Mouse (Mus musculus) liver, adult (tissue): ENCODE measurements around the gene Mrpl21.
A peak's percentile ranks its signal among the peaks of the same experiment; 100 is the strongest.

Experiments used
- GATA4 ChIP-seq: IDR thresholded peaks from 2 replicates; pipeline ENCODE4 v1.6.1; 2014; ENCODE audit warnings: mild to moderate bottlenecking, low read length; ENCODE audit not compliant: insufficient replicate concordance

Gene Mrpl21

DNA sequence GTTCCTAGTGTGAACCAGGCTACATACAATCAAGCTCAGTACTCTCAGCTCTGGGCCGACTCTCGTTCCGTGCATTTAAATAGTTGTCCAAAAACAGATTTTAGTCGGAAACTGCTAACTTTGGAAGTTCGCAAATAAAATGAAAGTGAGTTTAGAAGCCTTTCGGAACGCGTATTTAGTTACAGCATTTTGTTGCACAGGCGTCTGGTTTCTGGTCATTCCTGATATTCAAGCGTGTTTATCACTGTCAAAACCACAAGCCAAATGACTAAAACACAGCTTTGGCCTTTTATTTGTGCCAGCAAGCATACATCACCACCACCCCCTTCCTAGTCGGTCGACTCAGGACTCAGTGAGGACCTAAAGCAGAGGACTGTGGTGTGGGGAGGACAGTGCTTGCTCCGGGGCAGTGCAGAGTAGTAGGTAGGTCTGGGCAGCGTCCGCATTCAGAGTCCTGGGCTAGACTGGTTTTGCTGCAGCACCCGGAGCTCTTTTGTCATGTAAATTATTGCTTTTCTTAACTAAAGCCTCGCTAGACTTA, 41.6 kb downstream of the Mrpl21 start:
- no peak for TF ChIP-seq GATA4

DNA sequence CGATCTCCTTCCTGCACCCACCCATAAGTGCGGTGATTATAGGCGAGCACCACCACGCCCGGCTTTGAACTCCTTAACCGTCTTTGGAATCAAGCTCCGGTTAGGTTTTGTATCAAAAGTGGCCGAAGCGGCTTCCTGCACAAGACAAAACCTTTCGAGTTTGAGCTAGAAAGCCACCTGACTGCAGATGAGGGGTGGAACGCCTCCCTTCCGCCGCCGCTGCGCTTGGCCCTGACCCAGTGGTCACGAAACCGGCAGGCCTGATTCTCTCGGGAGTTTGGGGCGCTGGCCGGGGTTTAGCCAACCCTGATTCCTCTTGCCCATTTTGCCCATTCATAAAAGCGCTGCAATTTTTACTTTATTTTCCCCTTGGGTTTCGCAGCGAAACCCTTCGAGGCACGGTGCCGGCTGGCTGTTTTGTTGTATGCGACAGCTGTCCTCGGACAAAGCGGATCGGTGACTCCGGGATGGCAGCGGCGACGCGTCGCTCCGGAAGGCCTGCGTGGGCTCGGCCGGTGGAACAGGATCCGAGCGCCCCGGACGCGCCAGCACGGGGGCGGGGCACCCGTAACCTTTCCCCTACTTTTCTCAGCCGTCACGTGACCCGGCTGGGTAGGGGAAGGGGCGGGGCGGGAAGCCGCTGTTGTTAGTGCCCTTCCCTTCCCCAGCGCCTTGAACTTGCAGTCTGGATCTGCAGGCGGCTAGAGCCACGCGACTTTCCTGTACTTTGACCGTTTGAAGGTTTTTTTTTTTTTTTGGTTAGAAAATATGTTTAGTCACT, 42.4 kb downstream of the Mrpl21 start:
- TF ChIP-seq GATA4: no peak; the same call in 1 of the 2 replicates

DNA sequence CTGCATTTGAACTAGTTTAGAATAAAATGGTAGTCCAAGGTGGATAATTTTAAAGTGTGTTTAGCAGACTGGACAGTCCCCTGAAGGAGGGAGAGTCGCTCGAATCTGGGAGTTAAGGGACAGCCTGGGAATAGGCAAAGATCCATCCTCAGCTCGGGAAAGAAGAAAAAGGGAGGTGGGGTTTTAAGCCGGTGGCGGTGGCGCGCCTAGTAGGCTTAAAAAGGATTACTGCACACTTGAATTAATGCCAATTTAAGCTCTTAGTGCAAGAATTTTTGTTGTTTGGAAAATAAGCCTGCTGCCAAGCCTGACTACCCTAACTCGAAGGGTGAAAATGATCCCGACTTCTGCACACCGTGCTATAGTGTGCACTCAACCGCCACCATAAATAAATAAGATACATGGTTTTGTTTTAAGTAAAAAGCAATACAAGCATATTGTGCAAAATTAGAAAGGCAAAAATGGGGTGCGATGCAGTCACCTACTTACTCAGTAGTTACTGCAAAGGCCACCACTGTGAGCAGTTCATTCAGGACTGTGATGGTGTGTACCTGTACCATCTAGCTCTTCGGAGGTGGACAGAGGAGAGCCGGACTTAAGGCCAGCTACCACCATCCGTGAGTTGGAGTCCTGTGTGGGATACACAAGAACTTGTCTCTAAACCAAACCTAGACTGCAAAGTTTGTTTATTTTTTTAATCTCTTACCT, 43.2 kb downstream of the Mrpl21 start:
- TF ChIP-seq GATA4: no peak

DNA sequence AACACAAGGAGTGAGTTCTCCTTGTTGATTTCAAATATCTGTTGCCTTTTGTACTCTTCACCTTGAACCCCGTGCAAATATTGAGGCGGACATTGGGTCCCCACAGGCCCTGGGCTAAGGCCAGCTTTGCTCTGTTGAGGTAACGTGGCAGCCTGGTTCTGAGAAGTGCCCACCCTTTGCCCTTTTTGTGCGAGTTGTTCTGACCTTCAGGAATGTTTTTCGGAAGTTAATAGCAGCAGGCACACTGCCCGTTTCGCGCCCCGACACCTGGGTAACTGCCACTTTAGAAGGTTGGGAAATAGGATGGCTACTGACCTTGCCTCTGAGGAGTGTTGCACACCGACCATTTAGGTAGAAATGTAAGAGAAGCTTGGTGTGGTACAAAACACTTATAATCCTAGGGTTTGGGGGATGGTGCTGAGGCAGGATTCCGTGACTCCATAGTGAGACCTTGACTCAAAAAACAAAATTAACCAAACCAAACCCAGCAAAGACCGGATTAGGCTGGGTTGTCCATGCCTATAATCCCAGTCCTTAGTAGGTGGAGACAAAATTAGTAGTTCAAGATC, 43.9 kb downstream of the Mrpl21 start:
- TF ChIP-seq GATA4: no peak

DNA sequence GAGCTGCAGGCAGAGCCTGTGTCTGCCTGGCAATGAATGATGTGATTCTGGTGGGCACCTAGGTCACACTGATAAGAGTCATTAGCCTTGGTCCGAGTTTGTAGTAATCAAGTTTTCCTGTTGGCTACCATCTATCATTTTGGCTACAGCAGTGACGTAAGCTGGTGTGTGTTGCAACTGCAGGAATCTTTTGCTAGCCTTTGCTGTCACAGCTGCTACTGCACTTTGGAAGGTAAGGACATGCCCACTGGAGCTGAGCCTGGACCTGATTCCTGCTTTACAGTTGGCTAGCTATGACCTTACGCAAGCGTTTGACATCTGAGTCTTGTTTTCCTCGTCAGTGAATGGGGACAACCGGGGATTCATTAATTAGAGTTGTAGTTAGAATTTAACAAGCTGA, 50.5 kb downstream of the Mrpl21 start:
- TF ChIP-seq GATA4: peak; percentile 96

DNA sequence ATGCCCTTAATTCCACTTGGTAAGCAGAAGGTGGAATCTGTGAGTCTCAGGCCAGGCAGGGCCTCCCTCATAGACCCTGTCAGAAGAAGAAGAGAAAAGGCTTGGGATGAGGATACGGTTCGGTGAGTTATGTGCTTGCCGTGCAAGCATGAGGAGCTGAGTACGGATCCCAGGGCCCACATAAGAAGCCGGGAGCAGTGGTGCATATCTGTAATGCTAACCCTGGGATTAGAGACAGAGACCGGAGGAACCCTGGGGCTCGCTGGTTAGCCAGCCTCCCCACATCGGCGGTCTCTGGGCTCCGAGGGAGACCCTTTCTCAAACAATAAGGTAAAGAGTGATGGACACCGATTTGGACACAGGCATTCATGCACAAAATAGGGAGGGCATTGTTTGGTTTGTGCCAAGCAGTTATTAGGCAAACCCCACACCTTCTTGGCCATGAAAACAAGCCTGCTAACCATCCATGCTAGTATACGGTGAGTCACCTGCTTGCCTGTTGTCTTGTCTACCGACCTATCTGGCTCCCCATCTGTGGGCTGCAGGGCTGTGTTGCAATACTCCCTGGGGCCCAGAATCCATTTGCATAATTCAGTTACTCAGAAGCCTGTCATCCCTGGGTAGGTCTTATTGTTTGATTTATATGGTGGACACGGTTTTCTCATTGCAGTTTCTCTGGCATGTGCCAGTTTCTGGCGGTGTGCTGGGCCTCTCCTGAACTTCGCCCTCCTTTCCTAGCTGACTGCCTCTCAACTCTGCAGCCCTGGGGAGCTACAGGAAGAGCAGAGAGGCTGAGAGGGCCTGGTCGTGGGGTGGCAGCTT, 51.2 kb downstream of the Mrpl21 start:
- TF ChIP-seq GATA4: peak; percentile 48; the same call in 1 of the 2 replicates

DNA sequence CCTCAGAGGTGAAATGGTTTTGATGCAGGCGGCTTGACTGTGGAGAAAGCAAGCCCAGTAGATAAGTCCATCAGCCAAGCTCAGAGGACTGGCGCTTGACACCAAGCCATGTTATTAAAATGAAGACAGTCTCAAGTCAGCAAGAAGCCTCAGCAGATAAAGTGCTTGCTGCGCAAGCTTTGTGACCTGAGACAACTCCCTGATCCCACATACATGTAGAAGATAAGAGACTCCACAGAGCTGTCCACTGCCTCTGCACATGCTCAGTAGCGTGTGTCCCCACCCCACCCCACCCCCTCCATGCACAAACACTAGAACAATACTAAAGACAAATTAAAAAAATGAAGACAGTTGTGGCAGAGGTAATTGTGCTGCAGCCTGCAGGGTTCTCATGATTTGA, 51.8 kb downstream of the Mrpl21 start:
- TF ChIP-seq GATA4: no peak

DNA sequence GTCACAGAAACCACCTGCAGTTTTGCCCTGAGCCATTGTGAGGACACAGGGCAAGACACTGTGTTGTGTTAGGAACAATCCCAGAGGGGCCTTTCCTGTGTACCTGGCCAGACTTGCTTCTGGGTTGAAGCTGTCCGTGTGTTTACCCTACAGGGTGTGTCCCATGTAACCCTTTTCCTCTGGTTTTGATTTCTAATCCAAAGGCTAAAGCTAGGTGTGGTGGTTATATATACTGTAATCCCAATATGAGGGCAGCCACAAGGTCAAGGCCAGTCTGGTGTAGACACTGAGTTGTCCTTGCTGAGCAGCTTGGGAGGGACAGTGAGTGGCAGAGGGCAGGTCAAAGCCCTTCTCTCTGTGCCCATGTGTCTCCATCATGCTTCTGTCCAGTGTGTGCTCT, 53.2 kb downstream of the Mrpl21 start:
- TF ChIP-seq GATA4: no peak

DNA sequence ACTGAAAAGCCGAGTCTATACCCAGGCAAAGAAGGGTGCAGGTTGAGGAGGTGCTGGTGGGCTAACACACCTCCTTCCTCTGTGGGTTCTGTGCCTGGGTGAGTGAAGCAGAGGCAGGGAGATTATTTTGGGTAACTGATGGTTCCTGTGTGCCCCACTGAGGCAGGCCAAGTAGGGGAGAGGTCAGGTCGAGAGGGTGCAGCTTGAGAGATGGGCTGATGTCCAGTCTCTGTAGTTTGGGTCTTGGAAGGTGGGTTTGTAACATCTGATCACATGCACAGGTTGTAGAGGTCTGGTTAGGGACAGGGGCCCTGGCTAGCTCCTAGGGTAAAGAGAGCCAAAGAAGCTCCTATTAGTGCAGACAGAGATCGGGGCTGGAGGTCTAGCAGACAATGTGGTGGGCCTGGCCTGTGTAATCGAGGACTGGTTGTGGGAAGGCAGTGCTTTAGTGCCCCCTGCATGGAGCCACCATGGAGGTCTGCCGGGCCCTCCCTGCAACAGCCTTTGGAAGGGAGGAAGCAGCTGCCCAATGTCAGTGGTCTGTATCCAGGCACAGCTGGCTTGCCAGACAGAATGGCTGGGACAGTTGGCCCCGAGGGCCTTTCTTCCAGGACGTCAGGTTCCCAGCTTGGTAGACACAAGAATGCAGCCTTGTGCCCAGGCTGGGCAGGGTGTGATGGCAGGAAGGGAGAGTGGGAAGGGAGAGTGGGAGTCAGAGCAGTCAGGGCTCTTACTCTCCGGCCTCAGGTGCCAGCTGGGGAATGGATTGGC, 54.0 kb downstream of the Mrpl21 start:
- TF ChIP-seq GATA4: peak; percentile 29; the same call in 1 of the 2 replicates

DNA sequence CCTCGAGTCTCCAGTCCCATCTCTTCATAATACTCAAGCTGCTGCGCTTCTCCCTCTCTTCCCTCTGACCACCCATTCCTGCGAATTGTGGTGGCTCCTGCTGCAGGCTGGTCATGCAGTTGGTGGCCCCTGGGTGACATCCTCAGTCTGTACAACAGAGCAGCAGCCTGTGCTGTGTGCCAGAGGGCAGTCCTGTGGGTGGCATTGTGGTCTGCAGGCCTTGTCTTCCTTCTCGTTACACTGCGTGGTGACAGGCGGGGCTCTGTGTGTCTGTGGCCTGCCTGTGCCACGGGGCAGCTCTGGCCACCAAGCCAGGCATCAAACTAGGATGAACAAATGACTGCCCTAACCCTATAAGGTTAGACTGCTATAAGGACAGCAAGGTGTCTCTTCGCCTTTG, 56.5 kb downstream of the Mrpl21 start:
- TF ChIP-seq GATA4: no peak

DNA sequence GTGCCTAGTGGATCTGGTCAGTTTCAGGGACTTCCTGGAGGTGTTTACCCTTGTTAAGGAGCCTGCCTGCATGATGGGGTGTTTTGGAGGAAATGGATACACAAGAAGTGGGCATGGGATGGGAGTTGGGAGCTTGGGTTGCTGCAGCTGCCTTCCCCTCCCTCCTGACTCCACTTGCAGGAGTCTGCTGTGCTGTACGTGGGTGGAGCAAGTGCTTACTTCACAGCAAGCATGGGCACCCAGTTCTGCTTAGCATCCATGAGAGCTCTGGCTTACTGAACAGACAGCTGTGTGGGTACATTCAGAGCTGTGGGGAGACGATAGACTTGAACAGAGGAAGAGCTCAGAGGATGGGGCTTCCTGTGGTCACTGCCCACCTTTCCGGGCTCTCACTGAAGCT, 58.3 kb downstream of the Mrpl21 start:
- no peak for TF ChIP-seq GATA4
